Mouse (Mus musculus): ENCODE measurements around the gene Faf1.

GRCm38 (mm10) chr4:109797511-109798182 is 121.3 kb downstream of the Faf1 start:
- TF ChIP-seq POLR2A (IDR thresholded peaks at IDR 0.05; ENCODE audit: low read depth, low read length) = no peak
- TF ChIP-seq CTCF (IDR thresholded peaks at IDR 0.05; ENCODE audit: borderline replicate concordance, insufficient read depth, low read length) = no peak

Measured in embryonic fibroblast, embryonic 13.5 days (primary cell).